Mouse (Mus musculus) layer of hippocampus, postnatal 36 days (tissue): ENCODE results near the gene Kcnj5. TPM values are rescaled to one million over a fixed set of nuclear protein-coding genes. Genes with fewer than 3 reads are reported as not detected.

Experiments
- DNase-seq, 2 experiments: peaks; one replicate each; pipeline ENCODE4 v3.0.0; 2022
- total RNA-seq, 2 experiments: library from RNA; stranded (reverse); gene quantifications; 2 replicates each; pipeline ENCODE4 v1.2.3; 2021

The Kcnj5 gene
- under 1 TPM; 0.35 to 0.40 TPM for total RNA-seq

GRCm38 (mm10) chr9:32344051-32344450, at the start of gene Kcnj5:
Gene Kcnj5 (minus strand): TSS chr9:32344350.
- DNase-seq = no peak

GRCm38 (mm10) chr9:32392716-32393115, 48.6 kb upstream of the Kcnj5 start:
- no peak for DNase-seq

- no peak for DNase-seq
Observed at GRCm38 (mm10) chr9:32391701-32392100, 47.6 kb upstream of the Kcnj5 start.

- DNase-seq = no peak
Observed at GRCm38 (mm10) chr9:32391092-32391491, 46.9 kb upstream of the Kcnj5 start.

- no peak for DNase-seq
Observed at GRCm38 (mm10) chr9:32388120-32388519, 44.0 kb upstream of the Kcnj5 start.

- no peak for DNase-seq
Observed at GRCm38 (mm10) chr9:32384906-32385305, 40.8 kb upstream of the Kcnj5 start.

- no peak for DNase-seq
Observed at GRCm38 (mm10) chr9:32376863-32377590, 32.9 kb upstream of the Kcnj5 start.

GRCm38 (mm10) chr9:32376031-32376430, 31.9 kb upstream of the Kcnj5 start:
- no peak for DNase-seq

GRCm38 (mm10) chr9:32373656-32374055, 29.5 kb upstream of the Kcnj5 start:
- DNase-seq = no peak

GRCm38 (mm10) chr9:32372202-32372601, 28.1 kb upstream of the Kcnj5 start, which contains the start of gene Kcnj1:
Gene Kcnj1 (plus strand): TSS chr9:32372493.
- DNase-seq = no peak

- no peak for DNase-seq
Observed at GRCm38 (mm10) chr9:32369388-32369787, 25.2 kb upstream of the Kcnj5 start.

GRCm38 (mm10) chr9:32368812-32369211, 24.7 kb upstream of the Kcnj5 start:
- DNase-seq = no peak

GRCm38 (mm10) chr9:32360770-32361169, 16.6 kb upstream of the Kcnj5 start:
- DNase-seq = no peak

- DNase-seq = peak; percentile 55 to 64
Observed at GRCm38 (mm10) chr9:32350332-32350731, 6.2 kb upstream of the Kcnj5 start.

GRCm38 (mm10) chr9:32349344-32349743, 5.2 kb upstream of the Kcnj5 start:
- no peak for DNase-seq

GRCm38 (mm10) chr9:32348096-32348495, 3.9 kb upstream of the Kcnj5 start:
- DNase-seq = no peak

- no peak for DNase-seq
Observed at GRCm38 (mm10) chr9:32344489-32344888, 339 bp upstream of the Kcnj5 start.

- no peak for DNase-seq
Observed at GRCm38 (mm10) chr9:32342929-32343328, 1.2 kb downstream of the Kcnj5 start.

GRCm38 (mm10) chr9:32340831-32341230, 3.3 kb downstream of the Kcnj5 start:
- DNase-seq = no peak

- DNase-seq = no peak
Observed at GRCm38 (mm10) chr9:32335389-32336150, 8.6 kb downstream of the Kcnj5 start.

GRCm38 (mm10) chr9:32331162-32331561, 13.0 kb downstream of the Kcnj5 start:
- DNase-seq = no peak

GRCm38 (mm10) chr9:32328777-32329176, 15.4 kb downstream of the Kcnj5 start:
- no peak for DNase-seq

- no peak for DNase-seq
Observed at GRCm38 (mm10) chr9:32323610-32324009, 20.5 kb downstream of the Kcnj5 start.

- no peak for DNase-seq
Observed at GRCm38 (mm10) chr9:32320167-32320566, 24.0 kb downstream of the Kcnj5 start.
